Comparison of ENCODE assay signal across 8 mouse cellular contexts in genomic region chr8:86873151-86873550, GRCm38 (mm10). TPM values are rescaled to one million over a fixed set of nuclear protein-coding genes. Genes with fewer than 3 reads are reported as not detected.
DNase-seq lines count a peak whose midpoint lies in the region; ATAC-seq and TF ChIP-seq lines count a peak whose summit lies in the region.

No protein-coding gene starts in this region.

- no peak for DNase-seq in intestine, embryonic 14.5 days (ENCODE audit: low spot score)
- DNase-seq in MEL (ENCODE audit: low read depth, low spot score), result peak; percentile 50
- peak; percentile 47 to 53 for DNase-seq in cerebellum, postnatal 14 days
- DNase-seq in B cell, adult 2 months, result no peak
- DNase-seq in urinary bladder, postnatal 4 days (ENCODE audit: low spot score in 2 of 2), result no peak

- peaks cover 49% of the 10 kb centered on the region for H3K79me2 ChIP-seq in MEL (ENCODE audit: control insufficient read depth, insufficient read depth, low read length, poor library complexity)

- H3K4me1 ChIP-seq in intestine, embryonic 14.5 days (replicated peaks; ENCODE audit: control insufficient read depth, insufficient read depth, low read length), result peaks cover 18% of the 10 kb centered on the region
- H3K4me1 ChIP-seq in intestine, postnatal 0 days (replicated peaks; ENCODE audit: control insufficient read depth, insufficient read depth, low read length), result peaks cover 16% of the 10 kb centered on the region
- H3K4me1 ChIP-seq in MEL (ENCODE audit: control insufficient read depth in 1 of 2, insufficient read depth in 2 of 2, low read length in 2 of 2), result peaks cover 23 to 25% of the 10 kb centered on the region in 2 experiments

- 43% methylated on average over 2 of the region's 2 CpGs for WGBS in intestine, embryonic 14.5 days
- 58% methylated on average over 2 of the region's 2 CpGs for WGBS in intestine, postnatal 0 days

- TF ChIP-seq EP300 in MEL (IDR thresholded peaks at IDR 0.05; ENCODE audit: low read depth in 1 of 2, low read length in 2 of 2), result no peak

- no peaks in the 10 kb centered on the region for H3K9me3 ChIP-seq in intestine, embryonic 14.5 days (ENCODE audit: control insufficient read depth, low read length)
- H3K9me3 ChIP-seq in intestine, postnatal 0 days (ENCODE audit: control insufficient read depth), result no peaks in the 10 kb centered on the region
- no peaks in the 10 kb centered on the region for H3K9me3 ChIP-seq in MEL (replicated peaks; ENCODE audit: insufficient read depth, low read length)

- no peak for TF ChIP-seq CTCF in intestine, postnatal 0 days (IDR thresholded peaks at IDR 0.05; ENCODE audit: low read depth)
- no peak for TF ChIP-seq CTCF in MEL (IDR thresholded peaks at IDR 0.05 in 2 of 3, conservative IDR thresholded peaks at IDR 0.05 in 1 of 3; ENCODE audit: control insufficient read depth in 1 of 3, insufficient read depth in 1 of 3, low read depth in 2 of 3, low read length in 3 of 3, poor library complexity in 1 of 3, severe bottlenecking in 1 of 3)

- no peak overlapping the region for H3K9ac ChIP-seq in intestine, embryonic 14.5 days (ENCODE audit: low read length)
- no peak overlapping the region for H3K9ac ChIP-seq in intestine, postnatal 0 days (ENCODE audit: low read depth, low read length)
- no peak overlapping the region for H3K9ac ChIP-seq in MEL (ENCODE audit: control insufficient read depth, low read depth, low read length, poor library complexity, severe bottlenecking)

- no peak overlapping the region for H3K4me3 ChIP-seq in intestine, embryonic 14.5 days (ENCODE audit: low read depth, low read length)
- H3K4me3 ChIP-seq in intestine, postnatal 0 days (ENCODE audit: low read depth, low read length), result no peak overlapping the region
- no peak overlapping the region for H3K4me3 ChIP-seq in MEL (ENCODE audit: control insufficient read depth in 1 of 2, insufficient read depth in 1 of 2, low read depth in 2 of 2, low read length in 2 of 2)

- H3K4me2 ChIP-seq in intestine, embryonic 14.5 days (ENCODE audit: low read length), result no peak overlapping the region
- H3K4me2 ChIP-seq in intestine, postnatal 0 days (replicated peaks; ENCODE audit: low read depth), result no peak overlapping the region

- no peak for TF ChIP-seq RAD21 in MEL (IDR thresholded peaks at IDR 0.05; ENCODE audit: low read depth, low read length)

- peak; percentile 47; the same call in 1 of the 2 replicates for ATAC-seq in intestine, embryonic 14.5 days (replicated peaks; ENCODE audit: low FRiP score, low TSS enrichment, low read depth)
- no peak for ATAC-seq in intestine, postnatal 0 days
- ATAC-seq in hematopoietic stem cell, adult 5-6 weeks (replicated peaks in 1 of 2; ENCODE audit: insufficient read depth in 1 of 2, low FRiP score in 2 of 2, low TSS enrichment in 1 of 2, low read depth in 1 of 2, poor library complexity in 2 of 2, severe bottlenecking in 2 of 2), result peak; percentile 33 to 36; a peak in 2 of 4 replicates
- ATAC-seq in megakaryocyte progenitor cell, adult 5-6 weeks (replicated peaks; ENCODE audit: poor library complexity), result peak; percentile 47

- H3K27ac ChIP-seq in intestine, embryonic 14.5 days (ENCODE audit: low read depth), result no peak overlapping the region
- no peak overlapping the region for H3K27ac ChIP-seq in intestine, postnatal 0 days (ENCODE audit: low read depth, low read length)
- peak overlapping the region; percentile 18; the same call in 1 of the 2 replicates for H3K27ac ChIP-seq in MEL (ENCODE audit: control insufficient read depth, low read depth, low read length)

- H3K36me3 ChIP-seq in intestine, embryonic 14.5 days (ENCODE audit: control insufficient read depth, insufficient read depth, low read length), result no peaks in the 10 kb centered on the region
- no peaks in the 10 kb centered on the region for H3K36me3 ChIP-seq in intestine, postnatal 0 days (ENCODE audit: control insufficient read depth, insufficient read depth)
- H3K36me3 ChIP-seq in MEL (ENCODE audit: control insufficient read depth in 1 of 2, insufficient read depth in 2 of 2, low read length in 2 of 2), result peaks cover 0 to 37% of the 10 kb centered on the region in 2 experiments

- H3K27me3 ChIP-seq in intestine, embryonic 14.5 days (replicated peaks; ENCODE audit: control insufficient read depth, insufficient read depth, low read length), result no peaks in the 10 kb centered on the region
- H3K27me3 ChIP-seq in intestine, postnatal 0 days (replicated peaks; ENCODE audit: control insufficient read depth, insufficient read depth, low read length), result no peaks in the 10 kb centered on the region
- H3K27me3 ChIP-seq in MEL (ENCODE audit: control insufficient read depth in 1 of 2, insufficient read depth in 2 of 2, low read length in 2 of 2), result no peaks in the 10 kb centered on the region

- no peak for TF ChIP-seq POLR2A in MEL (IDR thresholded peaks at IDR 0.05; ENCODE audit: control insufficient read depth in 1 of 2, insufficient read depth in 1 of 2, low read depth in 1 of 2, low read length in 2 of 2, poor library complexity in 1 of 2)

TF ChIP-seq in MEL, 35 proteins besides CTCF, POLR2A, EP300 and RAD21:
- TF ChIP-seq SIN3A (IDR thresholded peaks at IDR 0.05; ENCODE audit: low read length), result no peak
- no peak for TF ChIP-seq RCOR1 (IDR thresholded peaks at IDR 0.05; ENCODE audit: low read depth, low read length)
- TF ChIP-seq MAFK (IDR thresholded peaks at IDR 0.05; ENCODE audit: borderline replicate concordance, low read depth, low read length), result no peak
- TF ChIP-seq KAT2A (conservative IDR thresholded peaks at IDR 0.05; ENCODE audit: low read depth, low read length), result no peak
- TF ChIP-seq E2F4 (IDR thresholded peaks at IDR 0.05; ENCODE audit: borderline replicate concordance, low read depth, low read length), result no peak
- TF ChIP-seq TAL1 (IDR thresholded peaks at IDR 0.05; ENCODE audit: low read length), result no peak
- TF ChIP-seq MAZ (IDR thresholded peaks at IDR 0.05; ENCODE audit: low read depth, low read length), result no peak
- TF ChIP-seq ZC3H11A (IDR thresholded peaks at IDR 0.05; ENCODE audit: low read depth, low read length), result no peak
- TF ChIP-seq POLR2AphosphoS5 (IDR thresholded peaks at IDR 0.05; ENCODE audit: borderline replicate concordance, low read depth, low read length), result no peak
- TF ChIP-seq POLR2AphosphoS2 (IDR thresholded peaks at IDR 0.05; ENCODE audit: low read length), result no peak
- TF ChIP-seq ELF1 (IDR thresholded peaks at IDR 0.05; ENCODE audit: low read depth, low read length), result no peak
- TF ChIP-seq ETS1 (IDR thresholded peaks at IDR 0.05; ENCODE audit: low read depth, low read length), result no peak; the same call in 1 of the 2 replicates
- TF ChIP-seq MAX (IDR thresholded peaks at IDR 0.05; ENCODE audit: low read length), result no peak
- TF ChIP-seq ZMIZ1 (IDR thresholded peaks at IDR 0.05; ENCODE audit: low read depth, low read length), result no peak
- TF ChIP-seq ZNF384 (IDR thresholded peaks at IDR 0.05; ENCODE audit: low read depth, low read length), result no peak

RNA-seq across cellular contexts. Expression of gene N4bp1, which starts 11.9 kb away (rescaled TPM):
- polyA plus RNA-seq in intestine, embryonic 14.5 days (2014; fragmentation: Nextera tagmentation; extraction: Ambion mirVana), result 11.2 and 12.2 TPM in 2 replicates
- polyA plus RNA-seq in intestine, postnatal 0 days (2015; fragmentation: Nextera tagmentation; extraction: Ambion mirVana), result 5.4 and 6.2 TPM in 2 replicates
- 13.4 and 14.0 TPM in 2 replicates for total RNA-seq in MEL (2012; rRNA removed)
- polyA plus RNA-seq in MEL (2012; ENCODE audit: insufficient read depth in 1 of 2, insufficient read length in 2 of 2, low read depth in 1 of 2, low replicate concordance in 2 of 2, missing spikeins in 1 of 2), result 10 to 100 TPM in 1 of 2 experiments, not detected in 1; 24.0 TPM
- total RNA-seq in hematopoietic stem cell, adult 5-6 weeks (2017), result 19.5 and 23.3 TPM in 2 replicates
- total RNA-seq in megakaryocyte progenitor cell, adult 5-6 weeks (2015), result 21.9 and 24.0 TPM in 2 replicates
- total RNA-seq in megakaryocyte progenitor cell, adult 5-6 weeks (2017), result 15.8 and 19.6 TPM in 2 replicates

Comparison
In these comparisons a context has a peak if more than half of its experiments do, and no peak if none do; other contexts are left out.
1. DNase-seq: peak in MEL (single experiment) and cerebellum, postnatal 14 days (2 of 2); none in intestine, embryonic 14.5 days (single experiment), B cell, adult 2 months (0 of 2) and urinary bladder, postnatal 4 days (0 of 2).